Mouse (Mus musculus) embryonic facial prominence, embryonic 11.5 days (tissue): ENCODE measurements around the gene Wif1. TPM values are rescaled to one million over a fixed set of nuclear protein-coding genes. Genes with fewer than 3 reads are reported as not detected.

Source experiments
- ATAC-seq: fragments of 200-750 bp; cut with Nextera tagmentation; replicated peaks from 2 replicates; pipeline ENCODE4 v1.8.0; 2017; ENCODE audit warnings: low read depth; ENCODE audit not compliant: insufficient number of reproducible peaks, low FRiP score, low TSS enrichment
- DNase-seq: peaks from one replicate; pipeline ENCODE4 v3.0.0-alpha.2; 2015; ENCODE audit warnings: low spot score
- H3K27ac ChIP-seq: fragments of 300-500 bp; sonication (generic); replicated peaks from 2 replicates; pipeline ENCODE4 v1.5.1; 2014; ENCODE audit warnings: mild to moderate bottlenecking, low read depth, low read length, control low read depth
- H3K27me3 ChIP-seq: fragments of 300-500 bp; sonication (generic); 2 replicates; pipeline ENCODE4 v1.6.1; 2014; ENCODE audit warnings: mild to moderate bottlenecking, low read length, moderate library complexity, mixed read lengths; ENCODE audit not compliant: control insufficient read depth, insufficient read depth
- H3K36me3 ChIP-seq: fragments of 300-500 bp; sonication (generic); replicated peaks from 2 replicates; pipeline ENCODE4 v1.6.1; 2014; ENCODE audit warnings: low read depth, mild to moderate bottlenecking, low read length, moderate library complexity, mixed read lengths; ENCODE audit not compliant: control insufficient read depth, insufficient read depth
- H3K4me1 ChIP-seq: fragments of 300-500 bp; sonication (generic); 2 replicates; pipeline ENCODE4 v1.6.1; 2014; ENCODE audit warnings: low read length, mixed read lengths; ENCODE audit not compliant: control insufficient read depth, insufficient read depth
- H3K4me2 ChIP-seq: fragments of 300-500 bp; sonication (generic); 2 replicates; pipeline ENCODE4 v1.6.1; 2014; ENCODE audit warnings: low read depth, mild to moderate bottlenecking, control low read depth, low read length, moderate library complexity
- H3K4me3 ChIP-seq: fragments of 300-500 bp; sonication (generic); 2 replicates; pipeline ENCODE4 v1.5.1; 2014; ENCODE audit warnings: low read depth, low read length, control low read depth
- H3K9ac ChIP-seq: fragments of 300-500 bp; sonication (generic); replicated peaks from 2 replicates; pipeline ENCODE4 v1.6.1; 2014; ENCODE audit warnings: mild to moderate bottlenecking, control low read depth, low read length
- H3K9me3 ChIP-seq: fragments of 300-500 bp; sonication (generic); replicated peaks from 2 replicates; pipeline ENCODE4 v1.6.1; 2016; ENCODE audit warnings: mild to moderate bottlenecking, low read length, inconsistent platforms, mixed read lengths; ENCODE audit not compliant: control insufficient read depth
- WGBS: fragments of 180-500 bp; shearing (Covaris S2); extraction: QIAGEN DNeasy Blood & Tissue Kit; methylation state at CpG from one replicate; pipeline ENCODE4 v1.1.7; 2014; 5-methylcytosine and 5-hydroxymethylcytosine counted together
- polyA plus RNA-seq: library from polyadenylated mRNA; unstranded; fragments of >200 nt; fragmentation: Nextera tagmentation; extraction: Ambion mirVana; gene quantifications from 2 replicates; pipeline ENCODE4 v1.2.1, GENCODE M21; 2014

The Wif1 gene
- polyA plus RNA-seq, 1 experiment from 2014 or later, result 14.4 TPM

- H3K27me3 ChIP-seq, result peaks cover 3% of the 10 kb centered on the region; the same call in 1 of the 2 replicates
- ATAC-seq (peak; percentile 64; the same call in 1 of the 2 replicates), DNase-seq (peak; percentile 84)
- no peak overlapping the region for H3K27ac ChIP-seq
- no peaks in the 10 kb centered on the region for H3K4me1 ChIP-seq
- peak overlapping the region; percentile 61 for H3K9ac ChIP-seq
- no peaks in the 10 kb centered on the region for H3K9me3 ChIP-seq
- WGBS, result under 1% methylated on average over 25 of the region's 25 CpGs
- H3K4me2 ChIP-seq, result peak overlapping the region; percentile 91
- H3K36me3 ChIP-seq, result no peaks in the 10 kb centered on the region
- peak overlapping the region; percentile 48 for H3K4me3 ChIP-seq
Observed at GRCm38 (mm10) chr10:121033128-121033791, 500 bp upstream of the Wif1 start.

- H3K27me3 ChIP-seq, result peaks cover 3% of the 10 kb centered on the region; the same call in 1 of the 2 replicates
- peak overlapping the region; percentile 48 for H3K4me3 ChIP-seq
- peak overlapping the region; percentile 91 for H3K4me2 ChIP-seq
- no peak overlapping the region for H3K9ac ChIP-seq
- ATAC-seq, result no peak
- H3K27ac ChIP-seq, result no peak overlapping the region
- H3K36me3 ChIP-seq, result no peaks in the 10 kb centered on the region
- no peak for DNase-seq
- no peaks in the 10 kb centered on the region for H3K9me3 ChIP-seq
- 10% methylated on average over 5 of the region's 5 CpGs for WGBS
- H3K4me1 ChIP-seq, result no peaks in the 10 kb centered on the region
Observed at GRCm38 (mm10) chr10:121034569-121034947, 798 bp downstream of the Wif1 start.

GRCm38 (mm10) chr10:121038556-121039284 is 5.0 kb downstream of the Wif1 start:
- Histone ChIP-seq H3K27ac (no peak overlapping the region), H3K27me3 (peaks cover 3% of the 10 kb centered on the region; the same call in 1 of the 2 replicates), H3K9me3 (no peaks in the 10 kb centered on the region), H3K4me3 (no peak overlapping the region), H3K9ac (no peak overlapping the region), H3K36me3 (no peaks in the 10 kb centered on the region), H3K4me1 (no peaks in the 10 kb centered on the region), H3K4me2 (no peak overlapping the region)
- 89% methylated on average over 4 of the region's 4 CpGs for WGBS
- no peak for ATAC-seq
- DNase-seq, result no peak

- no peaks in the 10 kb centered on the region for H3K27me3 ChIP-seq
- no peaks in the 10 kb centered on the region for H3K36me3 ChIP-seq
- no peak overlapping the region for H3K27ac ChIP-seq
- no peak overlapping the region for H3K4me3 ChIP-seq
- H3K9ac ChIP-seq, result no peak overlapping the region
- 36% methylated on average over 14 of the region's 14 CpGs for WGBS
- ATAC-seq (peak; percentile 56; the same call in 1 of the 2 replicates), DNase-seq (peak; percentile 84)
- H3K4me1 ChIP-seq, result no peaks in the 10 kb centered on the region
- H3K9me3 ChIP-seq, result no peaks in the 10 kb centered on the region
- no peak overlapping the region for H3K4me2 ChIP-seq
Observed at GRCm38 (mm10) chr10:121040911-121041310, 7.2 kb downstream of the Wif1 start.

GRCm38 (mm10) chr10:121047440-121047839 is 13.7 kb downstream of the Wif1 start:
- no peak overlapping the region for H3K4me3 ChIP-seq
- H3K9ac ChIP-seq, result no peak overlapping the region
- H3K4me2 ChIP-seq, result no peak overlapping the region
- no peaks in the 10 kb centered on the region for H3K4me1 ChIP-seq
- H3K9me3 ChIP-seq, result no peaks in the 10 kb centered on the region
- H3K36me3 ChIP-seq, result no peaks in the 10 kb centered on the region
- H3K27me3 ChIP-seq, result no peaks in the 10 kb centered on the region
- no peak for ATAC-seq
- no peak for DNase-seq
- no peak overlapping the region for H3K27ac ChIP-seq
- 76% methylated on average over 10 of the region's 10 CpGs for WGBS

GRCm38 (mm10) chr10:121052076-121052475 is 18.3 kb downstream of the Wif1 start:
- H3K4me3 ChIP-seq, result no peak overlapping the region
- H3K9ac ChIP-seq, result no peak overlapping the region
- H3K27me3 ChIP-seq, result no peaks in the 10 kb centered on the region
- no peaks in the 10 kb centered on the region for H3K4me1 ChIP-seq
- H3K4me2 ChIP-seq, result no peak overlapping the region
- H3K27ac ChIP-seq, result no peak overlapping the region
- DNase-seq (no peak), ATAC-seq (no peak)
- H3K36me3 ChIP-seq, result no peaks in the 10 kb centered on the region
- no peaks in the 10 kb centered on the region for H3K9me3 ChIP-seq
- 87% methylated on average over 6 of the region's 6 CpGs for WGBS

GRCm38 (mm10) chr10:121055452-121056188 is 21.9 kb downstream of the Wif1 start:
- DNase-seq (peak; percentile 65), ATAC-seq (peak; percentile 56; the same call in 1 of the 2 replicates)
- Histone ChIP-seq H3K4me1 (no peaks in the 10 kb centered on the region), H3K9me3 (no peaks in the 10 kb centered on the region), H3K27me3 (no peaks in the 10 kb centered on the region), H3K4me3 (no peak overlapping the region), H3K27ac (no peak overlapping the region), H3K36me3 (no peaks in the 10 kb centered on the region), H3K4me2 (no peak overlapping the region), H3K9ac (no peak overlapping the region)
- WGBS, result 58% methylated on average over 13 of the region's 13 CpGs
